Mouse (Mus musculus) heart, embryonic 11.5 days (tissue): ENCODE results near the gene Abhd6. TPM values are rescaled to one million over a fixed set of nuclear protein-coding genes. Genes with fewer than 3 reads are reported as not detected.

Source experiments
- ATAC-seq: fragments of 200-750 bp; cut with Nextera tagmentation; replicated peaks from 2 replicates; pipeline ENCODE4 v1.8.0; 2017; ENCODE audit warnings: moderate library complexity; ENCODE audit not compliant: insufficient number of reproducible peaks, low FRiP score, low TSS enrichment
- H3K27ac ChIP-seq: fragments of 300-500 bp; sonication (generic); 2 replicates; pipeline ENCODE4 v1.5.1; 2014; ENCODE audit warnings: mild to moderate bottlenecking, low read depth, low read length
- H3K27me3 ChIP-seq: fragments of 300-500 bp; sonication (generic); 2 replicates; pipeline ENCODE4 v1.6.1; 2014; ENCODE audit warnings: mild to moderate bottlenecking, low read length, mixed read lengths; ENCODE audit not compliant: control insufficient read depth, insufficient read depth
- H3K36me3 ChIP-seq: fragments of 300-500 bp; sonication (generic); 2 replicates; pipeline ENCODE4 v1.6.1; 2014; ENCODE audit warnings: mild to moderate bottlenecking, low read length, moderate library complexity, mixed read lengths; ENCODE audit not compliant: control insufficient read depth, insufficient read depth
- H3K4me1 ChIP-seq: fragments of 300-500 bp; sonication (generic); 2 replicates; pipeline ENCODE4 v1.6.1; 2014; ENCODE audit warnings: low read length; ENCODE audit not compliant: control insufficient read depth, insufficient read depth
- H3K4me2 ChIP-seq: fragments of 300-500 bp; sonication (generic); 2 replicates; pipeline ENCODE4 v1.6.1; 2014; ENCODE audit warnings: mild to moderate bottlenecking, moderate library complexity
- H3K4me3 ChIP-seq: fragments of 300-500 bp; sonication (generic); 2 replicates; pipeline ENCODE4 v1.5.1; 2014; ENCODE audit warnings: low read depth, low read length
- H3K9ac ChIP-seq: fragments of 300-500 bp; sonication (generic); 2 replicates; pipeline ENCODE4 v1.6.1; 2014; ENCODE audit warnings: mild to moderate bottlenecking, low read depth, low read length, moderate library complexity
- H3K9me3 ChIP-seq: fragments of 300-500 bp; sonication (generic); replicated peaks from 2 replicates; pipeline ENCODE4 v1.6.1; 2016; ENCODE audit warnings: low read length; ENCODE audit not compliant: control insufficient read depth
- WGBS: fragments of 180-500 bp; shearing (Covaris S2); extraction: QIAGEN DNeasy Blood & Tissue Kit; methylation state at CpG from one replicate; pipeline ENCODE4 v1.1.7; 2014; ENCODE audit not compliant: insufficient replicate concordance; 5-methylcytosine and 5-hydroxymethylcytosine counted together
- polyA plus RNA-seq: library from polyadenylated mRNA; unstranded; fragments of >200 nt; fragmentation: Nextera tagmentation; extraction: Ambion mirVana; gene quantifications from 2 replicates; pipeline ENCODE4 v1.2.1, GENCODE M21; 2014

The Abhd6 gene
- polyA plus RNA-seq, 1 experiment from 2014 or later, result 10.2 TPM

- ATAC-seq, result no peak
- WGBS, result 81% methylated on average over 6 of the region's 6 CpGs
- no peak overlapping the region for H3K9ac ChIP-seq
Observed at GRCm38 (mm10) chr14:8046839-8047238, 44.1 kb downstream of the Abhd6 start.

GRCm38 (mm10) chr14:8049334-8049733, 46.6 kb downstream of the Abhd6 start:
- H3K36me3 ChIP-seq, result no peaks in the 10 kb centered on the region
- no peak overlapping the region for H3K27ac ChIP-seq
- no peak overlapping the region for H3K4me3 ChIP-seq
- WGBS, result 83% methylated on average over 10 of the region's 10 CpGs
- no peak for ATAC-seq
- H3K27me3 ChIP-seq, result no peaks in the 10 kb centered on the region
- no peak overlapping the region for H3K9ac ChIP-seq
- no peak overlapping the region for H3K4me2 ChIP-seq
- H3K9me3 ChIP-seq, result no peaks in the 10 kb centered on the region
- no peaks in the 10 kb centered on the region for H3K4me1 ChIP-seq

More at GRCm38 (mm10) chr14:8046839-8047238, 44.1 kb downstream of the Abhd6 start:
- no peaks in the 10 kb centered on the region for H3K27me3 ChIP-seq
- no peak overlapping the region for H3K27ac ChIP-seq
- H3K9me3 ChIP-seq, result no peaks in the 10 kb centered on the region
- H3K4me2 ChIP-seq, result no peak overlapping the region
- H3K36me3 ChIP-seq, result no peaks in the 10 kb centered on the region
- H3K4me3 ChIP-seq, result no peak overlapping the region
- H3K4me1 ChIP-seq, result no peaks in the 10 kb centered on the region

GRCm38 (mm10) chr14:8051869-8052268, 49.2 kb downstream of the Abhd6 start:
- Histone ChIP-seq H3K36me3 (no peaks in the 10 kb centered on the region), H3K4me2 (no peak overlapping the region), H3K9ac (no peak overlapping the region), H3K4me1 (no peaks in the 10 kb centered on the region), H3K9me3 (no peaks in the 10 kb centered on the region), H3K27me3 (no peaks in the 10 kb centered on the region), H3K27ac (no peak overlapping the region), H3K4me3 (no peak overlapping the region)
- WGBS, result 89% methylated on average over 2 of the region's 2 CpGs
- no peak for ATAC-seq

- H3K4me2 ChIP-seq, result no peak overlapping the region
- no peaks in the 10 kb centered on the region for H3K36me3 ChIP-seq
- no peak for ATAC-seq
- no peak overlapping the region for H3K27ac ChIP-seq
- no peaks in the 10 kb centered on the region for H3K4me1 ChIP-seq
- WGBS, result 89% methylated on average over 7 of the region's 7 CpGs
- H3K9me3 ChIP-seq, result no peaks in the 10 kb centered on the region
- H3K4me3 ChIP-seq, result no peak overlapping the region
- H3K9ac ChIP-seq, result no peak overlapping the region
- H3K27me3 ChIP-seq, result no peaks in the 10 kb centered on the region
Observed at GRCm38 (mm10) chr14:8052661-8053060, 50.0 kb downstream of the Abhd6 start.

GRCm38 (mm10) chr14:8054310-8055102, 51.8 kb downstream of the Abhd6 start:
- no peak overlapping the region for H3K9ac ChIP-seq
- no peak overlapping the region for H3K4me2 ChIP-seq
- WGBS, result 28% methylated on average over 16 of the region's 17 CpGs
- no peak for ATAC-seq
- no peaks in the 10 kb centered on the region for H3K27me3 ChIP-seq
- H3K36me3 ChIP-seq, result no peaks in the 10 kb centered on the region
- H3K9me3 ChIP-seq, result no peaks in the 10 kb centered on the region
- H3K4me3 ChIP-seq, result no peak overlapping the region
- H3K4me1 ChIP-seq, result no peaks in the 10 kb centered on the region
- no peak overlapping the region for H3K27ac ChIP-seq

- H3K4me1 ChIP-seq, result no peaks in the 10 kb centered on the region
- H3K9ac ChIP-seq, result no peak overlapping the region
- no peak overlapping the region for H3K4me2 ChIP-seq
- WGBS, result 85% methylated on average over 5 of the region's 5 CpGs
- no peaks in the 10 kb centered on the region for H3K36me3 ChIP-seq
- no peak overlapping the region for H3K4me3 ChIP-seq
- ATAC-seq, result no peak
- no peaks in the 10 kb centered on the region for H3K9me3 ChIP-seq
- no peak overlapping the region for H3K27ac ChIP-seq
- no peaks in the 10 kb centered on the region for H3K27me3 ChIP-seq
Observed at GRCm38 (mm10) chr14:8056076-8056475, 53.4 kb downstream of the Abhd6 start.

GRCm38 (mm10) chr14:8059938-8060337, 57.2 kb downstream of the Abhd6 start:
- Histone ChIP-seq H3K9me3 (no peaks in the 10 kb centered on the region), H3K27me3 (no peaks in the 10 kb centered on the region), H3K27ac (no peak overlapping the region), H3K36me3 (no peaks in the 10 kb centered on the region), H3K9ac (no peak overlapping the region), H3K4me3 (no peak overlapping the region), H3K4me1 (peaks cover 5% of the 10 kb centered on the region; the same call in 1 of the 2 replicates), H3K4me2 (no peak overlapping the region)
- WGBS, result 86% methylated on average over 7 of the region's 7 CpGs
- no peak for ATAC-seq

- 24% methylated on average over 3 of the region's 3 CpGs for WGBS
- Histone ChIP-seq H3K4me1 (peaks cover 5% of the 10 kb centered on the region; the same call in 1 of the 2 replicates), H3K4me3 (no peak overlapping the region), H3K27ac (no peak overlapping the region), H3K9ac (no peak overlapping the region), H3K36me3 (no peaks in the 10 kb centered on the region), H3K9me3 (no peaks in the 10 kb centered on the region), H3K27me3 (no peaks in the 10 kb centered on the region), H3K4me2 (no peak overlapping the region)
- no peak for ATAC-seq
Observed at GRCm38 (mm10) chr14:8062076-8062475, 59.4 kb downstream of the Abhd6 start.
